Mouse (Mus musculus): Measurements from ENCODE around the gene Gm7879. TPM values are rescaled to one million over a fixed set of nuclear protein-coding genes. Genes with fewer than 3 reads are reported as not detected.

Gene Gm7879
- polyA plus RNA-seq, 1 experiment from 2014 or later: not detected

- ATAC-seq (ENCODE audit: low FRiP score, low TSS enrichment): 0 out of 2 replicates have a peak, but pooled peaks have one; percentile 49
- no peaks in the 10 kb centered on the region for H3K4me1 ChIP-seq (ENCODE audit: control insufficient read depth, insufficient read depth, low read length)
- WGBS: 35% methylated on average over 4 of the region's 4 CpGs
- no peak overlapping the region for H3K9ac ChIP-seq (ENCODE audit: low read depth, low read length)
- no peak overlapping the region for H3K4me3 ChIP-seq (ENCODE audit: low read length)
- H3K27me3 ChIP-seq (ENCODE audit: control insufficient read depth, insufficient read depth, low read length): no peaks in the 10 kb centered on the region
- no peak overlapping the region for H3K4me2 ChIP-seq (replicated peaks; ENCODE audit: low read depth, low read length)
- no peak overlapping the region for H3K27ac ChIP-seq (ENCODE audit: low read depth, low read length)
- no peaks in the 10 kb centered on the region for H3K9me3 ChIP-seq (ENCODE audit: control insufficient read depth, low read length)
- H3K36me3 ChIP-seq (ENCODE audit: control insufficient read depth, insufficient read depth, low read length): no peaks in the 10 kb centered on the region
Observed at GRCm38 (mm10) chr5:43923933-43924332, 11.0 kb downstream of the Gm7879 start.

DNA sequence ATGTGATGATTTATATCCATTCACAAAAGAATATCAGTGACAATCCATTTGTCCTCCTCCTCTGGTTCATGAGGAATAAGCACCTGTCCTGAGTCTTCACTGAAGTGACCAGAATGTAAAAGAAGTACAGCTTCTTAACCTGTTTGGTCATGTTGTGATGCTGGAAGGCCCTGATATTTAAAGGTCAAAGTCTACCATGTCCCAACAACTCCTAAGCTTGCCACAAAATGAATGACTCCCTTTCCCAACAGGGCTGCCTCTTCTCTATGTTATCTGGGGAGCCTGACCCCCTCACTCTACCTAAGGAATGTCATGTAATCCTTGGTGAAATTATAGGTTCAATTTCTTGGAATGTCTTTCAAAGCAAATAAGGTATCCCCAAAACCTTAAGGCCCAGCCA is 14.8 kb downstream of the Gm7879 start:
- Histone ChIP-seq H3K27me3 (ENCODE audit: control insufficient read depth, insufficient read depth, low read length) (no peaks in the 10 kb centered on the region), H3K9me3 (ENCODE audit: control insufficient read depth, low read length) (no peaks in the 10 kb centered on the region), H3K9ac (ENCODE audit: low read depth, low read length) (no peak overlapping the region), H3K4me2 (replicated peaks; ENCODE audit: low read depth, low read length) (no peak overlapping the region), H3K4me3 (ENCODE audit: low read length) (no peak overlapping the region), H3K27ac (ENCODE audit: low read depth, low read length) (no peak overlapping the region), H3K4me1 (ENCODE audit: control insufficient read depth, insufficient read depth, low read length) (no peaks in the 10 kb centered on the region), H3K36me3 (ENCODE audit: control insufficient read depth, insufficient read depth, low read length) (no peaks in the 10 kb centered on the region)
- no peak for ATAC-seq (ENCODE audit: low FRiP score, low TSS enrichment)

GRCm38 (mm10) chr5:43933269-43933668 is 20.3 kb downstream of the Gm7879 start:
- WGBS: 48% methylated on average over 2 of the region's 2 CpGs
- ATAC-seq (ENCODE audit: low FRiP score, low TSS enrichment): no peak
- H3K4me3 ChIP-seq (ENCODE audit: low read length): no peak overlapping the region

GRCm38 (mm10) chr5:43947330-43947977 is 34.5 kb downstream of the Gm7879 start:
- H3K4me2 ChIP-seq (replicated peaks; ENCODE audit: low read depth, low read length): peak overlapping the region; percentile 48
- no peak overlapping the region for H3K9ac ChIP-seq (ENCODE audit: low read depth, low read length)
- peak; percentile 40; the same call in 1 of the 2 replicates for ATAC-seq (ENCODE audit: low FRiP score, low TSS enrichment)
- 14% methylated on average over 9 of the region's 9 CpGs for WGBS
- H3K4me1 ChIP-seq (ENCODE audit: control insufficient read depth, insufficient read depth, low read length): 0 out of 2 replicates have a peak, but pooled peaks cover 5% of the 10 kb centered on the region
- no peaks in the 10 kb centered on the region for H3K9me3 ChIP-seq (ENCODE audit: control insufficient read depth, low read length)
- no peaks in the 10 kb centered on the region for H3K36me3 ChIP-seq (ENCODE audit: control insufficient read depth, insufficient read depth, low read length)
- no peaks in the 10 kb centered on the region for H3K27me3 ChIP-seq (ENCODE audit: control insufficient read depth, insufficient read depth, low read length)
- H3K4me3 ChIP-seq (ENCODE audit: low read length): peak overlapping the region; percentile 30; the same call in 1 of the 2 replicates
- peak overlapping the region; percentile 67; the same call in 1 of the 2 replicates for H3K27ac ChIP-seq (ENCODE audit: low read depth, low read length)

More at GRCm38 (mm10) chr5:43933269-43933668, 20.3 kb downstream of the Gm7879 start:
- H3K27ac ChIP-seq (ENCODE audit: low read depth, low read length): no peak overlapping the region
- no peak overlapping the region for H3K9ac ChIP-seq (ENCODE audit: low read depth, low read length)
- no peak overlapping the region for H3K4me2 ChIP-seq (replicated peaks; ENCODE audit: low read depth, low read length)
- H3K27me3 ChIP-seq (ENCODE audit: control insufficient read depth, insufficient read depth, low read length): no peaks in the 10 kb centered on the region
- no peaks in the 10 kb centered on the region for H3K36me3 ChIP-seq (ENCODE audit: control insufficient read depth, insufficient read depth, low read length)
- no peaks in the 10 kb centered on the region for H3K9me3 ChIP-seq (ENCODE audit: control insufficient read depth, low read length)
- no peaks in the 10 kb centered on the region for H3K4me1 ChIP-seq (ENCODE audit: control insufficient read depth, insufficient read depth, low read length)

- under 1% methylated on average over 27 of the region's 27 CpGs for WGBS
- H3K9ac ChIP-seq (ENCODE audit: low read depth, low read length): 0 out of 2 replicates have a peak overlapping the region, but pooled peaks have one; percentile 5
- H3K4me3 ChIP-seq (ENCODE audit: low read length): peak overlapping the region; percentile 30
- peak overlapping the region; percentile 67 for H3K27ac ChIP-seq (ENCODE audit: low read depth, low read length)
- 0 out of 2 replicates have a peak, but pooled peaks cover 5% of the 10 kb centered on the region for H3K4me1 ChIP-seq (ENCODE audit: control insufficient read depth, insufficient read depth, low read length)
- H3K4me2 ChIP-seq (replicated peaks; ENCODE audit: low read depth, low read length): peak overlapping the region; percentile 48
- peak; percentile 95 for ATAC-seq (ENCODE audit: low FRiP score, low TSS enrichment)
- H3K9me3 ChIP-seq (ENCODE audit: control insufficient read depth, low read length): no peaks in the 10 kb centered on the region
- H3K27me3 ChIP-seq (ENCODE audit: control insufficient read depth, insufficient read depth, low read length): no peaks in the 10 kb centered on the region
- H3K36me3 ChIP-seq (ENCODE audit: control insufficient read depth, insufficient read depth, low read length): no peaks in the 10 kb centered on the region
Observed at GRCm38 (mm10) chr5:43948111-43948743, 35.3 kb downstream of the Gm7879 start.

DNA sequence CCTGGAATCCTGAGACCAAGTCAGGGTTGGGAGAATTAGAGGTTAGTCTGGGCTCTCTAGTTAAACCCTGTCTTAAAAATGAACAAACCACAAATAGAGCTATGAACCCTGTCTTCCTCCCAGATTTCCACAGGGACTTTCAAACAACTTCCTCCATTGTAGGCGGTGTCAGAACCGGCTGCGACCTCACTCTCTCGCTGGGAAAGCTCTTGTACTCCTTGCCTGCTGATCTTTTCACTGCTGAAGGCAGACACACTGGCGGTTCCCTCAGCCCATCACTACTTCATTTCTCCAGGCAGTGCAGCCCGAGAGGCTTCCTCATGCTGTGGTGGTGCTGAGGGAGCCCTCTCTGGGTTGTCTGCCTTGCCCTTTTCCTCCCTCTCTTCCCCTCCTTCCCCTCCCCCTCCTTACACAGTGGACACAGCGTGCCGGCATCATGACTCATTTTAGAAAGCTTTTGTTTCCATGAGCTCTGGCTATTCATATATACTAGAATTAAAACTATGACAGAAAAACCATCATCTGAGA is 35.9 kb downstream of the Gm7879 start:
- WGBS: 2% methylated on average over 8 of the region's 8 CpGs
- H3K27ac ChIP-seq (ENCODE audit: low read depth, low read length): peak overlapping the region; percentile 67
- peak overlapping the region; percentile 5; the same call in 1 of the 2 replicates for H3K9ac ChIP-seq (ENCODE audit: low read depth, low read length)
- H3K27me3 ChIP-seq (ENCODE audit: control insufficient read depth, insufficient read depth, low read length): no peaks in the 10 kb centered on the region
- no peaks in the 10 kb centered on the region for H3K36me3 ChIP-seq (ENCODE audit: control insufficient read depth, insufficient read depth, low read length)
- peak overlapping the region; percentile 48 for H3K4me2 ChIP-seq (replicated peaks; ENCODE audit: low read depth, low read length)
- ATAC-seq (ENCODE audit: low FRiP score, low TSS enrichment): peak; percentile 40; the same call in 1 of the 2 replicates
- H3K4me1 ChIP-seq (ENCODE audit: control insufficient read depth, insufficient read depth, low read length): 0 out of 2 replicates have a peak, but pooled peaks cover 5% of the 10 kb centered on the region
- no peaks in the 10 kb centered on the region for H3K9me3 ChIP-seq (ENCODE audit: control insufficient read depth, low read length)
- H3K4me3 ChIP-seq (ENCODE audit: low read length): peak overlapping the region; percentile 30; the same call in 1 of the 2 replicates

- no peak for ATAC-seq (ENCODE audit: low FRiP score, low TSS enrichment)
- Histone ChIP-seq H3K27me3 (ENCODE audit: control insufficient read depth, insufficient read depth, low read length) (no peaks in the 10 kb centered on the region), H3K36me3 (ENCODE audit: control insufficient read depth, insufficient read depth, low read length) (no peaks in the 10 kb centered on the region), H3K9me3 (ENCODE audit: control insufficient read depth, low read length) (no peaks in the 10 kb centered on the region), H3K9ac (ENCODE audit: low read depth, low read length) (no peak overlapping the region), H3K4me3 (ENCODE audit: low read length) (no peak overlapping the region), H3K4me2 (replicated peaks; ENCODE audit: low read depth, low read length) (no peak overlapping the region), H3K4me1 (ENCODE audit: control insufficient read depth, insufficient read depth, low read length) (no peaks in the 10 kb centered on the region), H3K27ac (ENCODE audit: low read depth, low read length) (no peak overlapping the region)
- 65% methylated on average over 1 of the region's 1 CpGs for WGBS
Observed at GRCm38 (mm10) chr5:43953241-43953640, 40.3 kb downstream of the Gm7879 start.

DNA sequence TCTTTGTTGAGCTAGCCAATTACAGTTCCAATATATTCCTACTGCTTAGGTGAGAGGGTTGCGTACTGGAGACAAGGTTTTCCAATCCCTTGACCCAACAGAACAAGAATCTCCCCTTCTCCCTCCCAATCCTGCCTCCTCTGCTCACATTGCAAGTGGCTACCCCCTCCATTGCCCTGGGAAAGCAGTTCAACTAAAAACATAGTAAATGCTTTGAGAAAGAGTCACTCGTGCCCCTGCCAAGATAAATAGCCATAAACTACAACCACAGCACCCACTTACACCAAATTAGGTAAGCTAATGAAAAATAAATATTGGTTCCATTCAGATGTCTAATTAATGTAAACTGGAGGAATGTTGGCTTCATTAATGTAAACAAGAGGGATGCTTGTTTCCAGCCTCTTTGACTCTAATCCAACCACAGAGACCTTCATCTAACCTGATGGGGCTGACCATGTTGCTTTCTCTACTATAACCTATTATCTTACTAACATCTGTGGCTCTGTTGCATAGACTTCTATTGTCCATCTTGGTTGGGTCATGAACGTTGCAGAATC is 47.0 kb downstream of the Gm7879 start:
- ATAC-seq (ENCODE audit: low FRiP score, low TSS enrichment): no peak
- no peak overlapping the region for H3K9ac ChIP-seq (ENCODE audit: low read depth, low read length)
- H3K27ac ChIP-seq (ENCODE audit: low read depth, low read length): no peak overlapping the region
- no peak overlapping the region for H3K4me3 ChIP-seq (ENCODE audit: low read length)
- WGBS: 74% methylated on average over 3 of the region's 3 CpGs
- no peaks in the 10 kb centered on the region for H3K36me3 ChIP-seq (ENCODE audit: control insufficient read depth, insufficient read depth, low read length)
- no peaks in the 10 kb centered on the region for H3K4me1 ChIP-seq (ENCODE audit: control insufficient read depth, insufficient read depth, low read length)
- no peaks in the 10 kb centered on the region for H3K9me3 ChIP-seq (ENCODE audit: control insufficient read depth, low read length)
- H3K4me2 ChIP-seq (replicated peaks; ENCODE audit: low read depth, low read length): no peak overlapping the region
- no peaks in the 10 kb centered on the region for H3K27me3 ChIP-seq (ENCODE audit: control insufficient read depth, insufficient read depth, low read length)

Data from kidney, embryonic 14.5 days (tissue).